Mouse (Mus musculus): Measurements from ENCODE around the gene Ldlrad1. TPM values are rescaled to one million over a fixed set of nuclear protein-coding genes. Genes with fewer than 3 reads are reported as not detected.

Ldlrad1 gene
- polyA plus RNA-seq, 1 experiment from 2014 or later, result not detected

GRCm38 (mm10) chr4:107178830-107179490 is 30.0 kb upstream of the Ldlrad1 start, which contains the start of gene Tceanc2:
Gene Tceanc2 (minus strand): TSS chr4:107179116.
- peak; percentile 74 for DNase-seq (ENCODE audit: low spot score)
- under 1% methylated on average over 44 of the region's 47 CpGs for WGBS

DNA sequence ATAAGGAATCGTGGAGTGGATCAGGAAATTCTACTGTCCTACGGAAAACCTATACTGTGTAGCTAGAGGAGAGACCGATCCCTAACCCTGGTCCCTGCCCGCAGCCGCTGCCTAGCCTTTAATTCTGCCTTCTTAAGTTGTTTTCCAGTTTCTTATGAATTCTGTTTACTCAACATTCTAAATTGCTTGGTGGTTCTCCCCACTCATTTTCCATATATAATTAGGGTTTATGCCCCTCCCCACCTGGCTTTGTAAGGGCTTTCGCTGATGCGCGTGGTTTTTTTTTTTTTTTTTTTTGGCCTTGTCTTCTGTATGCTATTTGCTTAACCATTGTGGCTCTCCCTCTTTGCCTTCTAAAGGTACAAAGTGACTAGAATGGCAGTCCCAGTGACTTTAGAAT is 29.4 kb upstream of the Ldlrad1 start:
- DNase-seq (ENCODE audit: low spot score) (peak; percentile 59), ATAC-seq (ENCODE audit: low read depth) (no peak)
- no peaks in the 10 kb centered on the region for H3K9me3 ChIP-seq (ENCODE audit: control insufficient read depth, low read length)
- H3K36me3 ChIP-seq (ENCODE audit: control insufficient read depth, insufficient read depth, low read length), result 0 out of 2 replicates have a peak, but pooled peaks cover 15% of the 10 kb centered on the region
- peak overlapping the region; percentile 91 for H3K27ac ChIP-seq (replicated peaks; ENCODE audit: low read depth, low read length)
- H3K4me2 ChIP-seq (ENCODE audit: low read depth, low read length), result peak overlapping the region; percentile 53
- peaks cover 37% of the 10 kb centered on the region for H3K4me1 ChIP-seq (ENCODE audit: control insufficient read depth, insufficient read depth, low read length)
- peak overlapping the region; percentile 97 for H3K4me3 ChIP-seq (ENCODE audit: low read depth, low read length)
- no peaks in the 10 kb centered on the region for H3K27me3 ChIP-seq (replicated peaks; ENCODE audit: control insufficient read depth, insufficient read depth, low read length)
- H3K9ac ChIP-seq (ENCODE audit: low read depth, low read length), result peak overlapping the region; percentile 93
- WGBS, result 3% methylated on average over 8 of the region's 8 CpGs

More at GRCm38 (mm10) chr4:107178830-107179490, 30.0 kb upstream of the Ldlrad1 start, which contains the start of gene Tceanc2:
- peak within 1 kb of the TSS; percentile 97 for H3K4me3 ChIP-seq (ENCODE audit: low read depth, low read length)
- ATAC-seq (ENCODE audit: low read depth), result peak; percentile 2; the same call in 1 of the 2 replicates
- peaks cover 20% of the 10 kb centered on the region; the same call in 1 of the 2 replicates for H3K36me3 ChIP-seq (ENCODE audit: control insufficient read depth, insufficient read depth, low read length)
- H3K4me2 ChIP-seq (ENCODE audit: low read depth, low read length), result peak within 1 kb of the TSS; percentile 57
- no peaks in the 10 kb centered on the region for H3K27me3 ChIP-seq (replicated peaks; ENCODE audit: control insufficient read depth, insufficient read depth, low read length)
- H3K27ac ChIP-seq (replicated peaks; ENCODE audit: low read depth, low read length), result peak within 1 kb of the TSS; percentile 91
- H3K9ac ChIP-seq (ENCODE audit: low read depth, low read length), result peak within 1 kb of the TSS; percentile 93
- no peaks in the 10 kb centered on the region for H3K9me3 ChIP-seq (ENCODE audit: control insufficient read depth, low read length)
- H3K4me1 ChIP-seq (ENCODE audit: control insufficient read depth, insufficient read depth, low read length), result peaks cover 37% of the 10 kb centered on the region

GRCm38 (mm10) chr4:107180746-107181145 is 28.2 kb upstream of the Ldlrad1 start:
- no peak for DNase-seq (ENCODE audit: low spot score)
- H3K9ac ChIP-seq (ENCODE audit: low read depth, low read length), result no peak overlapping the region; the same call in 1 of the 2 replicates
- peaks cover 42% of the 10 kb centered on the region for H3K4me1 ChIP-seq (ENCODE audit: control insufficient read depth, insufficient read depth, low read length)
- H3K27ac ChIP-seq (replicated peaks; ENCODE audit: low read depth, low read length), result no peak overlapping the region
- H3K27me3 ChIP-seq (replicated peaks; ENCODE audit: control insufficient read depth, insufficient read depth, low read length), result no peaks in the 10 kb centered on the region
- peaks cover 4% of the 10 kb centered on the region; the same call in 1 of the 2 replicates for H3K36me3 ChIP-seq (ENCODE audit: control insufficient read depth, insufficient read depth, low read length)
- no peak overlapping the region for H3K4me3 ChIP-seq (ENCODE audit: low read depth, low read length)
- peak overlapping the region; percentile 53 for H3K4me2 ChIP-seq (ENCODE audit: low read depth, low read length)
- no peak for ATAC-seq (ENCODE audit: low read depth)
- no peaks in the 10 kb centered on the region for H3K9me3 ChIP-seq (ENCODE audit: control insufficient read depth, low read length)

DNA sequence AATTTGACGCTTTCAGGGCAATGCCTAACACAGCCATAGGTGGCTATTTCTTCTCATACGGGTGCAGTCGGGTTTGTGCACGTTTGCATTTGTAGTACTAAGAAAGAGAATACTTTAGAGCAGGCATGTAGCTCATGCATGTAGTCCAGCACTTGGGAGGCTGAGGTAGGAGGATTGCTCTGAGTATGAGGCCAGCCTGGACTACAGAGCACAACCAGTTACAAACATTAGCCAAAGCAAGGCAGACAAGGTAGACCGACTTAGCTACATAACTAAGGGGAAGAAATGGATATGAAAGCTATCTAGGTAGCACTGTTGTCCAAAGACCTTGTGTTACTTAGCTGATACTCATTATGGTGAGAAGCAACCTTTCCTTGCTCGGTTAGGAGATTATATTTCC is 27.1 kb upstream of the Ldlrad1 start:
- Histone ChIP-seq H3K4me2 (ENCODE audit: low read depth, low read length) (peak overlapping the region; percentile 7; the same call in 1 of the 2 replicates), H3K27me3 (replicated peaks; ENCODE audit: control insufficient read depth, insufficient read depth, low read length) (no peaks in the 10 kb centered on the region), H3K9ac (ENCODE audit: low read depth, low read length) (peak overlapping the region; percentile 41; the same call in 1 of the 2 replicates), H3K4me3 (ENCODE audit: low read depth, low read length) (no peak overlapping the region), H3K36me3 (ENCODE audit: control insufficient read depth, insufficient read depth, low read length) (peaks cover 11% of the 10 kb centered on the region), H3K9me3 (ENCODE audit: control insufficient read depth, low read length) (no peaks in the 10 kb centered on the region), H3K27ac (replicated peaks; ENCODE audit: low read depth, low read length) (0 out of 2 replicates have a peak overlapping the region, but pooled peaks have one; percentile 44), H3K4me1 (ENCODE audit: control insufficient read depth, insufficient read depth, low read length) (peaks cover 49% of the 10 kb centered on the region)
- no peak for DNase-seq (ENCODE audit: low spot score)
- no peak for ATAC-seq (ENCODE audit: low read depth)
- 63% methylated on average over 6 of the region's 6 CpGs for WGBS

DNA sequence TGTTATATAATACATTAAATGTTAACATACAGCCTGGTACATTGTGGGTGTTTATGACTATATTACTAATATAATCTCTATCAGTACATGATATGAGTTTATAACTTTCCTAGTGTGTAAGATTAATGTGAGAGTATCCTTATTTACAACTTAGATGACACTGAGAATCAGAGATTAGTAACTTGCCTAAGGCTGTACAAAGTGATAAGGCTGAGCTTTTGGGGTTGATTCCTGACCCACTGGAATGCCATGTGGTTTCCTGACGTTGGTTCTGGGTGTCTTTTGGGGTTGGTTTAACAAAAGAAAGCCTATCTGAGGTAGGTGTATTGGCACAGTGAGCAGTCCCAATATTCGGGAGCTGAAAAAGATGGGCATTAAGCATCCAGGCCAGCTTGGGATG is 26.2 kb upstream of the Ldlrad1 start:
- no peak for DNase-seq (ENCODE audit: low spot score)
- WGBS, result 47% methylated on average over 2 of the region's 2 CpGs
- Histone ChIP-seq H3K27ac (replicated peaks; ENCODE audit: low read depth, low read length) (no peak overlapping the region), H3K9me3 (ENCODE audit: control insufficient read depth, low read length) (no peaks in the 10 kb centered on the region), H3K4me1 (ENCODE audit: control insufficient read depth, insufficient read depth, low read length) (peaks cover 41% of the 10 kb centered on the region), H3K27me3 (replicated peaks; ENCODE audit: control insufficient read depth, insufficient read depth, low read length) (no peaks in the 10 kb centered on the region), H3K36me3 (ENCODE audit: control insufficient read depth, insufficient read depth, low read length) (peaks cover 21% of the 10 kb centered on the region), H3K4me2 (ENCODE audit: low read depth, low read length) (no peak overlapping the region), H3K4me3 (ENCODE audit: low read depth, low read length) (no peak overlapping the region), H3K9ac (ENCODE audit: low read depth, low read length) (no peak overlapping the region)
- ATAC-seq (ENCODE audit: low read depth), result no peak

DNA sequence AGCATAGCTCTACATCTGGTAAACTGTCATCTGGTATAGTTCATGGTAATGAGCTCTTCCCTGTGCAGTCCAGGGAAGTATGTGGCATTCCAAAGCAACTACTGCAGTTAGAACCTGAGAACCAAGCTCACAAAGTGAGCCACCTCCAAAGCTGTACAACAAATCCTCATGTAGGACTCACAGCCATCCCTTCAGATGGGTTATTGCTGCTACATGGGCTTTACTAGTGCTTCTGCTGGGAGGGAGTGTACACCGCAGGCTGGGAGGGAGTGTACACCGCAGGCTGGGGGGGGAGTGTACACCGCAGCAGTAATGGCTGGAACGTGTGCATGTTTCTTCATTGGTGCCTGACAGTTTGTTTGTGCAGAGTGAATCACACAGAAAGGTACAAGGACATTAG is 25.8 kb upstream of the Ldlrad1 start:
- Histone ChIP-seq H3K27ac (replicated peaks; ENCODE audit: low read depth, low read length) (peak overlapping the region; percentile 68), H3K36me3 (ENCODE audit: control insufficient read depth, insufficient read depth, low read length) (peaks cover 25% of the 10 kb centered on the region), H3K9me3 (ENCODE audit: control insufficient read depth, low read length) (no peaks in the 10 kb centered on the region), H3K27me3 (replicated peaks; ENCODE audit: control insufficient read depth, insufficient read depth, low read length) (no peaks in the 10 kb centered on the region), H3K4me1 (ENCODE audit: control insufficient read depth, insufficient read depth, low read length) (peaks cover 41% of the 10 kb centered on the region), H3K9ac (ENCODE audit: low read depth, low read length) (no peak overlapping the region), H3K4me2 (ENCODE audit: low read depth, low read length) (no peak overlapping the region; the same call in 1 of the 2 replicates), H3K4me3 (ENCODE audit: low read depth, low read length) (no peak overlapping the region)
- WGBS, result 91% methylated on average over 4 of the region's 4 CpGs
- DNase-seq (ENCODE audit: low spot score), result no peak
- ATAC-seq (ENCODE audit: low read depth), result no peak

DNA sequence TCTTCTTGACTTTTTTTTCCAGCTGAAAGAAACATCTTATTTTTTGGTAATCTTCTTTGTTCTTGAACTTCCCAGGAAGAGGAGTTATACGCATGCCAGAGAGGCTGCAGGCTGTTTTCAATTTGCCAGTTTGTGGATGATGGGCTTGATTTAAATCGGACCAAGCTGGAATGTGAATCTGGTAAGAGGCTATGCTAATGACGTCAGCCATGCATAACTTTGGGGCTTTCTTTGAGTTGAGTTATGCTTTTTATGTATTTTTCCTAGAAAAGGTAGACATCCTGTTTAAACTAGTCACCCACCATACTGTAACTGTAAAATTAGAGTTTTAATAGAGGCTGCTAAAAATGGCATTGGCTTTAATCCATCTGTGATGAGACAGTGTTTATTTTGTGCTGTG is 23.3 kb upstream of the Ldlrad1 start:
- 26% methylated on average over 3 of the region's 3 CpGs for WGBS
- peak overlapping the region; percentile 85 for H3K27ac ChIP-seq (replicated peaks; ENCODE audit: low read depth, low read length)

GRCm38 (mm10) chr4:107193841-107194240 is 15.1 kb upstream of the Ldlrad1 start:
- Histone ChIP-seq H3K9me3 (ENCODE audit: control insufficient read depth, low read length) (no peaks in the 10 kb centered on the region), H3K4me2 (ENCODE audit: low read depth, low read length) (no peak overlapping the region), H3K9ac (ENCODE audit: low read depth, low read length) (no peak overlapping the region), H3K27ac (replicated peaks; ENCODE audit: low read depth, low read length) (no peak overlapping the region), H3K36me3 (ENCODE audit: control insufficient read depth, insufficient read depth, low read length) (peaks cover 89% of the 10 kb centered on the region), H3K4me3 (ENCODE audit: low read depth, low read length) (no peak overlapping the region), H3K4me1 (ENCODE audit: control insufficient read depth, insufficient read depth, low read length) (no peaks in the 10 kb centered on the region), H3K27me3 (replicated peaks; ENCODE audit: control insufficient read depth, insufficient read depth, low read length) (no peaks in the 10 kb centered on the region)
- ATAC-seq (ENCODE audit: low read depth) (no peak), DNase-seq (ENCODE audit: low spot score) (no peak)
- 89% methylated on average over 3 of the region's 3 CpGs for WGBS

More for the DNA sequence above, 23.3 kb upstream of the Ldlrad1 start:
- H3K4me1 ChIP-seq (ENCODE audit: control insufficient read depth, insufficient read depth, low read length), result peaks cover 31% of the 10 kb centered on the region
- H3K9me3 ChIP-seq (ENCODE audit: control insufficient read depth, low read length), result no peaks in the 10 kb centered on the region
- ATAC-seq (ENCODE audit: low read depth), result peak; percentile 70
- H3K36me3 ChIP-seq (ENCODE audit: control insufficient read depth, insufficient read depth, low read length), result peaks cover 47% of the 10 kb centered on the region
- 0 out of 2 replicates have a peak overlapping the region, but pooled peaks have one; percentile 17 for H3K4me2 ChIP-seq (ENCODE audit: low read depth, low read length)
- H3K27me3 ChIP-seq (replicated peaks; ENCODE audit: control insufficient read depth, insufficient read depth, low read length), result no peaks in the 10 kb centered on the region
- peak; percentile 91 for DNase-seq (ENCODE audit: low spot score)
- H3K9ac ChIP-seq (ENCODE audit: low read depth, low read length), result no peak overlapping the region
- no peak overlapping the region for H3K4me3 ChIP-seq (ENCODE audit: low read depth, low read length)

Data from embryonic facial prominence, embryonic 14.5 days (tissue).